Mouse (Mus musculus): ENCODE measurements around the gene Pml. TPM values are rescaled to one million over a fixed set of nuclear protein-coding genes. Genes with fewer than 3 reads are reported as not detected.
A peak's percentile ranks its signal among the peaks of the same experiment; 100 is the strongest.

Gene Pml
- total RNA-seq (2021), result 1 to 10 TPM; 8.1 to 8.8 TPM
- long read RNA-seq, experiment 1, partial matches to known transcripts, result 0 of 2 reads
- long read RNA-seq, experiment 1, other reads (novel, unspliced or antisense), result 2 of 2 reads
- long read RNA-seq, experiment 2, full-length matches to known transcripts, result 1 of 2 reads
- long read RNA-seq, experiment 2, partial matches to known transcripts, result 0 of 2 reads
- long read RNA-seq, experiment 2, other reads (novel, unspliced or antisense), result 1 of 2 reads

DNA sequence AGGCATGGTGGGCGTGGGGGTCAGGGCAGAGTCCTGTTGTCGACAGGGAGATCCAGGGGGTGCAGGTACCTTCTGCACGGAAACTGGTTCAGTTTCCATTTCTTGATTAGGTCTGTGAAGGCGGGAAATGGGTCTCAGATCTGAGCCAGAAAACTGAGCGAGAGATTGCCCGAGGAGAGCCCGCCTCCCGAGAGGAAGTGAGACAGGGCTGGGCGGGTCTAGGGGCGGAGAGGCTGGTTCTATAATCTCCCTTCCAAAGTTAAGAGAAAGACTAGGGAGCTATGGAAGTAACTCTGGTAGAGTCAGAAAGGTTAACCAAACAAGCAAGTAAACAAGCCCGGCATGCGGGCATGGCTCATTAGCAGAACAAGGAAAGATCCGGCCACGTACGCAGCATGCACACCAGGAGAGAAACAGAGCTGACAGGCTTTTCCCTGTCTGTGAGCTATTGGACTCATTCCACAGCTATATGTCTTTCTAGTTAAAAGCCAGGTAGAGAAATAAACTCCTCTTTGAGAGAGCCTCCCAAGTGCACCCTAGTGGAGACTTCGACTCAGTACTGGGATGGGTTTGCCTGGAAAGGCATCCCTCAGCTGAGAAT, at the start of gene Pml:
TSS of gene Pml (minus strand) at position 195 of the 601 bp plus-strand sequence.
- peak; percentile 90 for DNase-seq

GRCm38 (mm10) chr9:58297961-58298477, 48.4 kb upstream of the Pml start:
- DNase-seq, result no peak

DNA sequence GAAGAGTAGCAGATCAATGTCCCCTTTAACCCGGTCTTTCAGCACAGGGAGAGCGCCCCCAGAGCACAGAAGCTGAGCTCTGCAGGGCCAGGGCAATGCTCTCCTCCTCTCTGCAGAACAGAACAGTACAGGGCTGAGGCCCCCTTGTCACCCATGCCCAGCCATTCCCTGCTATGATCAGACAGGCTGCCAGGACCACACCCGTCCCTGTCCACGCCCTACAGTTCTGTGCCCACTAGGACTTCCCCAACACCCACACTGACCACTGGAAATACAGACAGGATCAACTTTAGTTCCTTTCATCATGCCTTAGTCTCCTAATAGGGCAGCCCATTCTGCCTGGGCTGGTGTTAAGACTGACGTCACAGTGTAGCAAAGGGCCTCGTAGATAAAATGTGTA, 47.5 kb upstream of the Pml start:
- no peak for DNase-seq

- DNase-seq, result peak; percentile 73 to 86
Measured at GRCm38 (mm10) chr9:58295766-58296361, 46.3 kb upstream of the Pml start.

GRCm38 (mm10) chr9:58295345-58295744, 45.8 kb upstream of the Pml start:
- DNase-seq, result no peak

DNA sequence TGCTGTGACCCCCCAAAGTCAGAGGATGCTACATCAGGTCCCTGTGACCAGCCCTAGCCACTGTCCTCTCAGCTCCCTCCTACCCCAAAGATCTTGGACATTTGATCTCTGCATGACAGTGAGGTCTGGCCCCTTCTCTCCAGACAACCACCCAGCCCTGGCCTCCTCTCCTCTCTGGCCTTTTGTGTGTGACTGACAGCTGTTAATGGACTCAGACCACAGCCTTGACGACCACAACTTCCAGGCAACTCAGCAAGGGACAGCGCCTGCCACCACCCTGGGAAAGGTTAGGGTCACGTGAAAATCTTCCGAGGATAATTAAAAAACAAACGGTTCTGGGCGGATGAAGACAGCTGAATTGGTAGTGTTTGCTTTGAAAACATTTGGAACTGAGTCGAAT, 44.9 kb upstream of the Pml start:
- no peak for DNase-seq

- no peak for DNase-seq
Measured at GRCm38 (mm10) chr9:58289901-58290300, 40.3 kb upstream of the Pml start.

- no peak for DNase-seq
Measured at GRCm38 (mm10) chr9:58289090-58289489, 39.5 kb upstream of the Pml start.

DNA sequence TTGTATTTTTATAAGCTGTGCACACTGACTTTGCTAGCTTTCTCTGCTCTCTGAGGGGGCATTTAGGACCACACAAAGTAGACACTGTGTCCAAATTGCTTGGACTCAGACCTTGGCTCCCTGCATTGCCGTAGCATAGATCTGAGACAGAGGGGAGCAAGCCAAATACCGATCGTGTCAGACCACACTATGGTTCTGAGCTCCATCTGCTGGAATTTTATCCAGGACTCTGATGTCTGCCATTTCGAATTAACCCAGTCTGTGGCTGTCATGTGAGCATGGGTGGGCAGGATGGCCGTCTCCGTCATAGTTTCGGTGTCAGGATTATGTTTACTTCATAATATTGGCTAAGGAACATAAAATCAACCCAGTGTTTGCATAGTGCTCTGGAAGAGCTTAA, 33.8 kb upstream of the Pml start:
- no peak for DNase-seq

- peak in 1 of 2 experiments; percentile 54 for DNase-seq
Measured at GRCm38 (mm10) chr9:58281597-58281996, 32.0 kb upstream of the Pml start.

DNA sequence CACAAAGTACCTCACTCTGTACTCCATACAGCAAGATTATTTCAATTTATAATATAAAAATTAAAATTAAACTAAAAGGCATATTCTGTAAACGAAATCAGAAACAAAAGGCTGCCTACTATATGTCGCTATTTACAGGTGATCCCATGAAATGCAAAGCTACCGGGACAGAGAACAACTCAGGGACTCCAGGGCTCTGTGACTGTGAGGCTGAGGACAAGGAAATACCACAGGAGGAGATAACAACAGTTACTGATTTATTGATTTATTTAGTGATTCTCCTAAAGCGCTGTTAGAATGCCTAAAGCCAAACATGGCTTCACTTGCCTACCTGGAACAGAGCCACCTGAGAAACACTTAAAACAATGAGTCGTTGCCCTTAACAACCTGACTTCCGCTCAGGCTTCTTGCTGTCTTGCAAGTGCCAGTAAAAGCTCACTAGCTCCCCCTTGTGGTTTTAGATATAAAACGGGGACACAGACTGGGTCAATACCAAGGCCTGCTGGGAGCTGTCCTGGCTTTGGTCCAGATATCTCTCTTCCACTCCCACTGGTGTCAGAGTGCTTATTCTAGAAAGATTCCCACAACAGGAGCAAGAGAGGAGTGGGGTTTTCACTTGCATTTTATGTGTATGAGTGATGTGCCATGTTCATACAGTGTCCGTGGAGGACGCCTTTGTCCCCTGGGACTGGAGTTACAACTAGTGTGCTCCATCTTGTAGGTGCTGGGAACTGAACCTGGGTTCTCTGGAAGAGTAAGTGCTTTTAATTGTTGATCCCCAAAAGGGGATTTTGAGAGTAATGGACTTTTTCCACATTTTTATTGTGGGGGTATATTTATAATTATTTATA, 30.9 kb upstream of the Pml start:
- peak; percentile 87 to 88 for DNase-seq

- no peak for DNase-seq
Measured at GRCm38 (mm10) chr9:58279780-58280179, 30.2 kb upstream of the Pml start.

DNA sequence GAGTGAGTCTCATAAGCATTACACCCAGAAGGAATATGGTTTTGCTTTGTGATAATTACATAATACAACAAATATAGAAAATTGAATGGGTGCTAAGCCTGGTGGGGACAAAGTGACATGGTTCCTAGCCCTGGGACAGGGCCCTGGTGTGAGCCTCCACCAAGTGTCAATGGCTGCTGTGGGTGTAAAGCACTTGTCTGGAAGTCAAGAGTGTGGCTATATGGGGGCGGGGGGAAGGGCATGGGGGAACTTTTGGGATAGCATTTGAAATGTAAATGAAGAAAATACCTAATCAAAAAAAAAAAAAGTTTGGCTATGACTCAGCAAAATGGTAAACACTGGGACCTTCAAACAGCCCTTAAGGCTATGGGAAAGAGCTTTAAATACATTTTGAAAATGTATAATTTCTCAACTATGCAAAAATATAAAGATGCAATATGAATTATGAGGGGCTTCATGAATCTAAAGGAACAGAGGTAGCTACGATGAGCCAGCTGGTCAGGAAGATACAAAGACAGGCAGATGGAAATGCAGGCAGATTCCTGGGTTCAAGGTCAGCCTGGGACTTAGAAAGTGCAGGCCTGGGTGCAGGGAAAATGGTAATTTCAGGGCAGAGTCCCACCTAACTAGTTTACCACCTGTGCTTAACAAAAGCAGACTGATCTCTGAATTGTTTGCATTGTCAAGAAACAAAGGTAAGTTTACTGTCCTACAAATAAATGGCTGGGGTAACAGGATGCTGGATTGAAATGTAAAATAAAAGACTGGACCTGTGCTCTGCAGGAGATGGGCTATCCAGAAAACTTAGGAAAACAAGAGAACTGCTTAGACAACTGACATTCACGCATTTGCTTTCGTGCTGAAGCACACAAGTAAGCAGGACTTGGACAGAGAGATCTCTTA, 29.5 kb upstream of the Pml start:
- no peak for DNase-seq

- no peak for DNase-seq
Measured at GRCm38 (mm10) chr9:58278313-58278712, 28.7 kb upstream of the Pml start.

DNA sequence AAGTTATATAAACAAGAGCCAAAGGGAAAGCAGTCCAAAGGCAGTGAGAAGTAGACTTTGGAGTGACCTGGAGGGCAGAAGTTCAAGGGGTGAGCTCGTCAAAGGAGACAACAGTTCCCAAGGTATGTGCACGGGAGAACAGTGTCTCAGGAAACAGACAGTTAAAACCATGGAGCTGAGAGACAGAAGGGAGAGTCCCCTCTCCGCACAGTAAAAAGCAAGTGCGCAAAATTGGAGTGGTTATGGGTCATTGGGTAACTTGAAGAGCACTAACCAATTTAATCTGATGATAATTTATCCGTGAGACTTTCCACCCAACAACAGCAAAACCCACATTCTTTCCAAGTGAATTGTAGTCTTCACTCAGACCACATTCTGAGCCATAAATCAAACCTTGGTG, 26.8 kb upstream of the Pml start:
- DNase-seq, result no peak

GRCm38 (mm10) chr9:58275797-58276196, 26.2 kb upstream of the Pml start:
- no peak for DNase-seq

DNA sequence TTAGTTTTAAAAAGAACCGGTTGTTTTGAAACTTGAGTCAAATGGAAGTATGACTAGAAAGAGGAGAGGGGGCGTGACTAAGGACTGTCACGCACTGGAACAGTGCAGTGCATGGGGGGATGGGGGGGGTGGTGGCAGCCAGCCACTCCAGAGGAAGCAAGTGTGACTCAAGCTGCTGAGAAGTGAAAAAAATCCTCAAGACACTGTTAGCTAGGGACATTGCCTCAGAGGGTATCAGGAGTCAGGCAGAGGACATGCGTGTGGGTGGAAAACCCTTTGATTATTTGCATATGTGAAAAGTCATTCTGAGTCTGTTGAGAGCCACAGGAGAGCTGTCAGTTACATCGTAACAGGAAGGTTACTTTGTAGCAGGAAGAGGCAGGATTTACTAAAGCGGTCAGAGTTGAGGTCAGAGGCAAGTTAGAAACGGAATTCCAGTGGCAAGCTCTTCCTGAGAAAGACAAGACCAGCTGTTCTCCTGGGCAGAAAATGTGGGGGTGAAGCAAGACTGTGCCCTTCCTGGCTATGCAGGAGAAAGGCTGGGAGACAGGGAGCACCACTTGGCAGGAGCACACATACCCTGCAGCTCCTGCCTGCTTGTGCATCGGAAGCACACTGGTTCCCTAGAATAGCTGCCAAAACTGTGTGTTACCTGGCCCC, 25.7 kb upstream of the Pml start:
- DNase-seq, result peak; percentile 54 to 69

GRCm38 (mm10) chr9:58274626-58275025, 25.0 kb upstream of the Pml start:
- DNase-seq, result peak in 1 of 2 experiments; percentile 26

DNA sequence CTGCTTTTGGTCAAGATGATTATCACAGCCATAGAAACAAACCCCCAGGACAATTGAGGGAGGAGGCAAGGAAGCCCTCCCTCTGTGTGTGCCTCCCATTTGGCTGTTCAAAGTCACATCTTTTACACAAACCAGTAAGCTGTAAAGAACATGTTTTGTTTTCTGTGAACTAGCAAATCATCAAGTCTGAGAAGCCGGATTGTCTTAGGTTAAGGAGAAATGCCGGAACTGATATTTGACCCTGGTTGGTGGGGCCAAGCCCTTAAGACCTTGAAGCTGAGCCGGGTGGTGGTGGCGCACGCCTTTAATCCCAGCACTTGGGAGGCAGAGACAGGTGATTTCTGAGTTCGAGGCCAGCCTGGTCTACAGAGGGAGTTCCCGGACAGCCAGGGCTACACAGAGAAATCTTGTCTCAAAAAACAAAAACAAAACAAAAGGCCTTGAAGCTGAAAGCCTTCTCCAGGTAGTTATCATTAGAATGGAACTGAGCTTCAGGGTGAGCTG, 24.6 kb upstream of the Pml start:
- DNase-seq, result no peak

DNA sequence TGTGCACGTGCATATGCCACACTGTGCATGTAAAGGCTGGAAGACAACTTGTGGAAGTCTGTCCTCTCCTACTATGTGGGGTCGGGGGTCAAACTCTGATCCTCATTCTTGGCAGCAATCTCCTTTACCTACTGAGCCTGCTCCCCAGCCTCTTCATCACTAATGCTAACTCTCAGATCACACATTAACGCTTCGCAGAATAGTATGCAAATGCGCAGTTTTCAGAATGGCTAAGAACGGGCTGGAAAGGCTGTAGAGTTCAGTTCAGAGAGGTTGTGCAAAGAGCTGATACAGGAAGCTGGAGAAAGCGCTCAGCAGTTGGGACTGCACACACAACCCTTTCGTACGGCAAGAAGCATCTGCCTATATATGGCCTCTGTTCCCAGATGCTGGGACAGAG, 23.3 kb upstream of the Pml start:
- DNase-seq, result no peak

- DNase-seq, result peak in 1 of 2 experiments; percentile 49
Measured at GRCm38 (mm10) chr9:58272068-58272541, 22.5 kb upstream of the Pml start.
